Mouse (Mus musculus): Measurements from ENCODE around the gene Zfp866. TPM values are rescaled to one million over a fixed set of nuclear protein-coding genes. Genes with fewer than 3 reads are reported as not detected.
A peak's percentile ranks its signal among the peaks of the same experiment; 100 is the strongest.

Zfp866 gene
- total RNA-seq, 2 experiments from 2014 or later, result 37.1 to 37.3 TPM

DNA sequence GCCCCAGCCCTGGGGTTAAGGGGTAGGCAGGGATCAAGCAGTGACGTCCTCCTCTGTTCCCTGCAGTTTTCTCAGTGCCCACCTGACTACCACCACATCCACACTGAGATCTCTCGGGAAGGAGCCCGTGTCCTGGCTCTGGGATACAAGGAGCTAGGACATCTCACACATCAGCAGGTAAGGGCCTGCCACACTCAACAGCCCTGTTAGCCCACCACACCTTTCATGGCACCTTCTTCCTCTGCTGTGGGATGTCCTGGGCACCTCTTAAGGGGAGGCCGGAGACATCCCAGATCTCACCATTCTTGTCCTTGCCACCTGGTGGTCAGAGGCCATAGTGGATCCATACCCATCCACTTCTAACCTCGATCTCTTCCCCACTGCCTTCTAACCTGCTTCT lies 9.0 kb upstream of the Zfp866 start:
- no peak for ATAC-seq (replicated peaks; ENCODE audit: low FRiP score, poor library complexity, severe bottlenecking)

DNA sequence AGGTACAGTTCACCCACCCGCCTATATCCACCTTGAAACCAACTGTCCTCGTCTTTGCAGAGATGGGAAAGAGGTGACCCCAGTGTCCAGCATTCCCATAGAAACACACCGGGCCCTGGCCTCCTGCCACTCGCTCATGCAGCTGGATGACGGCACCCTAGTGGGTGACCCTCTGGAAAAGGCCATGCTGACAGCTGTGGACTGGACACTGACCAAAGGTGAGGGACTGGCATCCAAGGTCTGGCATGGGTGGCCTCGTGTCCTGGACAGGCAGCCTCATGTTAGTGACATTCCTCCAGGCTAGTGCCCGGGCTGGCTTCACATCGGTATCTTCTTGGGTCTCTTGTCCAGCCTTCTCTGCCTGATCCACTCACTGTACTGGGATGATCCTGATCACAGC lies 8.3 kb upstream of the Zfp866 start:
- no peak for ATAC-seq (replicated peaks; ENCODE audit: low FRiP score, poor library complexity, severe bottlenecking)

DNA sequence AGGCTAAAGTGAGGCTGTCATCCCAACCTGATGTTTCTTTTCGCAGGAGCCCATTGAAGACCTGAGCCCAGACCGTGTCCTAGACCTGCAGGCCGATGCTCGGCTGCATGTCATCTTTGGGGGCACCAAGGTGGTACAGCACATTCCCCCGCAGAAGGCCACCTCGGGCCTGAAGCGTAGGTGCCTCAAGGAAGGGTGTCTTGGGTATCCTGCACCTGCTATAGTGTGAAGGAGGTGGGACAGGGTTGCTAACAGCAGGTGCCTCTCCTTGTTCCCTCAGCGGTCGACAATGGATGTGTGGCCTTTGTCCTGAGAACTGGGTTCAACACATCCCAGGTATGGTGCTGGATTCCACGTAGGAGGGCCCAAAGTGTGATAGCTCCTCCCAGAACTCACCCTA lies 6.7 kb upstream of the Zfp866 start:
- no peak for ATAC-seq (replicated peaks; ENCODE audit: low FRiP score, poor library complexity, severe bottlenecking)

DNA sequence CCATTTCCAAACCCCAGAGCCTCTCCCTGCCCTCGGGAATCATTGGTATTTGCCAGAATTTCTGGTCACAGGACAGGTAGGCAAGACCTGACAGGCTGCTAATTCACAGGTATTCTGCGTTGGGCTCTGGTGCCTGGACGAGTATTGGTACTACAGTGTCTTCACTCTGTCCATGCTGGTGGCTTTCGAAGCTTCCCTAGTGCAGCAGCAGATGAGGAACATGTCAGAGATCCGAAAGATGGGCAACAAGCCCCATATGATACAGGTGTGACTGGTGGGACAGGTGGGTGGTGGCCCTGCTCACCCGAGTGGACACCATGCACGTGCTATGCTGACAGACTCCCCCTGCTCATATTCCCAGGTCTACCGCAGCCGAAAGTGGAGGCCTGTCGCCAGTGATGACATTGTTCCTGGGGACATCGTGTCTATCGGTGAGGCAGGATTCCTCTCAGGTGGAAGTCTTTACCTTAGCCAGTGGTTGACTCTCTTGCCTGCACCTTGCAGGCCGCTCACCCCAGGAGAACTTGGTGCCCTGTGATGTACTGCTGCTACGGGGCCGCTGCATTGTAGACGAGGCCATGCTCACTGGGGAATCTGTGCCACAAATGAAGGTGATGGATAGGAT lies 5.9 kb upstream of the Zfp866 start:
- no peak for ATAC-seq (replicated peaks; ENCODE audit: low FRiP score, poor library complexity, severe bottlenecking)

DNA sequence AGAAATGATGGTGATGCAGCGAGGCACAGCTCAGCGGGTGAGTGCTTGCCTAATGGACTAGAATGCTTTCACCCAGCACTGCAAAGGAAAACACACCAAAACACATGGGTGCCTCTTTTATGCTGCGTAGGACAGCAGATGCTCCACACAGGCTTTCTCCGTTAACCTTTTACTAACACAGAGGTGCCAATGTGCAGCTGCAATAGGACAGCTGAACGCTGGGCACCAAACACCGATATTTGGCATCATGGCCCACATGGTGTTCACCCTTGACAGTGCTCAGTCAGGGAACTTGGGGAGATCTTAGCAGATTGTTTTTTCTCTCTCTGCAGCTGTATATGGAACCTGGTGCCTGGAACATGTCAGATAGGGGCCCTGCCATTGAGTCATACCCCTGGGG lies 3.9 kb upstream of the Zfp866 start:
- no peak for ATAC-seq (replicated peaks; ENCODE audit: low FRiP score, poor library complexity, severe bottlenecking)

DNA sequence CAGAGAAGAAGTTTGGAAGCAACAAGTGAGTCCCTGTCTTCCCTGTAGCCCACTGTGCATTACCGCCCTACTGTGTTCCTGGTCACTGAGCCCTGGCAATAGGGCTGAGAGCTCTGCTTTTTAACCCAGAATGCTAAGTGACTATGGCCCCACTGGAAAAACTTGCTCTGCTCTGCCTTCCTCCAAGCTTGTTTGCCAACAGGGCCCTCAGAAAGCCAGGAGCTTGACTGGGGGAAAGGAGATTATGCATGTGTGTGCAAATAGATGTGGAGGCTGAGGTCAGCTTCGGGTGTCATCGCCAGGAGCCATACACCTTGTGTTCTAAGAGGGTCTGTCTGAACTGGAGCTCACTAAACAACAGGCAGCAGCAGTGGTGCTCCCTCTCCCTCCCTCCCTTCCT lies 3.1 kb upstream of the Zfp866 start:
- ATAC-seq (replicated peaks; ENCODE audit: low FRiP score, poor library complexity, severe bottlenecking), result no peak

DNA sequence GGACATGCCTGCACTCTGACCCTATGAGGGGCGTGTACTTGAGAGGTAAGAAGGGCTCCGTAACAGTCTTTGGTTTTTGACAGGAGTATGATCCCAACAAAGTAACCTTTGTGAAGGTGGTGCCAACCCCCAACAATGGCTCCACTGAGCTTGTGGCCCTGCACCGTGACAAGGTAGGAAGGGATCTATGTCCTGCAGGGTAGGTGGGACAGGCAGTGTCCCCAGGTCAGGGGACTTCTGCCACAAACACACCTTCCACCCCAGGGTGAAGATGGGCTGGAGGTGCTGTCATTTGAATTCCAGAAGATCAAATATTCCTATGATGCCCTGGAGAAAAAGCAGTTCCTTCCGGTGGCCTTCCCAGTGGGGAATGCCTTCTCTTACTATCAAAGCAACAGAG lies 2.7 kb upstream of the Zfp866 start:
- no peak for ATAC-seq (replicated peaks; ENCODE audit: low FRiP score, poor library complexity, severe bottlenecking)

DNA sequence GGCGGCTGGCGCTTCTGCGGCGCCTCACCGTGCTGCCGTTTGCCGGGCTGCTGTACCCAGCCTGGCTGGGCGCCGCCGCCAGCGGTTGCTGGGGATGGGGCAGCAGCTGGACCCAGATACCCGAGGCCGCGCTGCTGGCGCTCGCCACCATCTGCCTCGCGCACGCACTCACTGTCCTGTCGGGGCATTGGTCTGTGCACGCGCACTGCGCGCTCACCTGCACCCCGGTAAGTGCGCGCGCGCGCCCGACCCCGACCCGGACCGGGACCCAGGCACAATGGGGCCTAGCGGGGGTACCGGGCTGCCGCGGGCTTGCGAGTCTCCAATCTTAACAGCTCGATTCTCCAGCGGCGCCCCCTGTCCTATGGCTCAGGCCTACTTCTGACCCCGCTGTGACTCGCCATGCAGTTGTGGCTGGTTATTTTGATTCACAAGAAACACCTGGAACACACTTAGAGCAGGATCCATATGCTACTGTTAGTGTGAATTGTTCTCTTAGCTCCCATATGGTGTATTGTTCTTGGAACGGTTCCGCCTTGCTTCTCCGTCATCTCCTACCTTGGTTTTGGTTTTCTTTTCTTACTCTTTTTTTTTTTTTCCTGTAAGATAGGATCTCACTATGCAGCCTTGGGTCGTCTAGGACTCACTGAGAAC lies 564 bp upstream of the Zfp866 start:
- ATAC-seq (replicated peaks; ENCODE audit: low FRiP score, poor library complexity, severe bottlenecking), result no peak

DNA sequence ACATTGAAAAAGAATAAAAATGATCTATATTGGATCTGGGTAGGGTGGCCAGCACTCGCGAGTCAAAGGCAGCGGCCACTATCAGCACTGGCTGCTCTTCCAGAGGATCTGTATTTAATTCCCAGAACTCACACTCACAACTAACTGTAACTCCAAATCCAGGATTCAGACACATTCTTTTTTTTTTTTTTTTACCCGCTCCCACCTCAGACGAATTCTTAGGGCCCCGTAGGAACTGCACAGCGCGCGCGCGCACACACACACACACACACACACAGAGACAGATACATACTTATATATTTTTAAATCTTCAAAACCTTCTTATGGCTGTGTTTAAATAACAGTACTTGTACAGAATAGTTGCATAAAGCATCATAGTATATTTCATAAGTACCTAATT lies 614 bp downstream of the Zfp866 start:
- ATAC-seq (replicated peaks; ENCODE audit: low FRiP score, poor library complexity, severe bottlenecking), result peak; percentile 32

DNA sequence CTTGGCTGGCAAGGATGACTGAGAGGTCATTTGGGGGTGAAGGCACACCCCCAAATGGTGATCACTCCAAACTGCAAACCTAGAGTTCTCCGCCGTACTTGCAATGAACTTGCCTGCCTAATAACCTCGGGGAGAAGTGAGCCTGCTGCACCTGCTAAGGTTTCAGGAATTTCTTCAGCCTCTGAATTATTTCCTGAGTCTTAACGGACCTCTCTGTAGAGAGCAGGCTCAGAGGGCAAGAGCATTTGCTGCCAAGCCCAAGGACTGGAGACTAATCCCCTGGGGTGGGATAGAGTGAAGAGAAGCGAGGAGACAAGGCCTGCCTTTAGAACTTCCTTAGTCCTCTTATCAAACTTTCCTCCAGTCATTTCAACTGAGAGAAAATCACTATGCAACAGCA lies 1.2 kb downstream of the Zfp866 start:
- no peak for ATAC-seq (replicated peaks; ENCODE audit: low FRiP score, poor library complexity, severe bottlenecking)

DNA sequence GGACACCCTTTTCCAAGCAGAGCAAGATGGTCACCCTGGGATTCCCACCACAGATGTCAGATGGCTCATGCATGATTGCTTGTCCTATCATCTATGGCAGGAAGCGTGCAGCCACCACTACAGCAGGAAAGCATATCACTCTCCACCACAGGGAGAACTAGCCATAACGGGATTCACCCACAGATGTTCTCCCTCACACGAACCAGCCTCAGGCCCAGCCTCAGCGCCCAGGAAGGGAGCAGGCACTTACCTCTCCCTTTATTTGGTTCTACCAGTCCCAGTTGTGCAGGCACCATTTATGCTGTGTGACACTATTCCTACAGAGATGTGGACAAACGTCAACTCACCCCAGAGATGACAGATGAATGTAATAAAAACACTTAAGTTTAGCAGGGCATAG lies 1.9 kb downstream of the Zfp866 start:
- ATAC-seq (replicated peaks; ENCODE audit: low FRiP score, poor library complexity, severe bottlenecking), result no peak

DNA sequence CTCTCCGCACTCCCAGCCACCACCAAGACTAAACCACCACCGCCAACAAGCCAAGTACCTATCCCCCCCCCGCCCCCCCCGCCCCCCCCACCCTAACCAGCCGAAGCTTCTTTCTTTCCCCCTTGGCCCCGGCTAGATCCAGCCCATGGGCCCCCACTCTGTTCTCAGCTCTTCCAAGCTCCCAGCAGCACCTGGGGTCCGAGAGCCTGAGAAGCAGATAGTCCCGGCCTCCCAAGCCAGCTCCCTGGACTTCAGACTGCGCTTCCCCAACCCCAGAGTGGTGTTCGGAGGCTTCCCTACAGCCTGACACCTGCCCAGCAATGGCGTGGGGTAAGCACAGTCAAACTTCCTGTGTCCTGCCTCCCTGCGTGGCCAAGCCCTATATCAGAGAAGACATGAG lies 13.9 kb downstream of the Zfp866 start:
- no peak for ATAC-seq (replicated peaks; ENCODE audit: low FRiP score, poor library complexity, severe bottlenecking)

DNA sequence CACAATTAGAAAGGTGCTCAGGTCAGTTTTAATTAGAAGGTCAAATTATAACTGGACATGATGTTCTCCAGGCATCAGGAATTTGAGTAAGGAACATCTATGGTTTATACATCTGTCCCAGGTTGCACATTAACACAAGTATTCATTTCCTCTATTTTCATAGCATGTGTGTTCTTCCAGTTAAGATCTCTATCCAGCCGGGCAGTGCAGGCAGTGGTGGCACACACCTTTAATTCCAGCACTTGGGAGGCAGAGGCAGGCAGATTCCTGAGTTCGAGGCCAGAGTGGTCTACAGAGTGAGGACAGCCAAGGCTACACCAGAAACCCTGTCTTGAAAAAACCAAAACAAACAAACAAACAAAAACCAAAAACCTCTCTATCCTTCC lies 15.8 kb downstream of the Zfp866 start:
- peak; percentile 28; the same call in 1 of the 2 replicates for ATAC-seq (replicated peaks; ENCODE audit: low FRiP score, poor library complexity, severe bottlenecking)

DNA sequence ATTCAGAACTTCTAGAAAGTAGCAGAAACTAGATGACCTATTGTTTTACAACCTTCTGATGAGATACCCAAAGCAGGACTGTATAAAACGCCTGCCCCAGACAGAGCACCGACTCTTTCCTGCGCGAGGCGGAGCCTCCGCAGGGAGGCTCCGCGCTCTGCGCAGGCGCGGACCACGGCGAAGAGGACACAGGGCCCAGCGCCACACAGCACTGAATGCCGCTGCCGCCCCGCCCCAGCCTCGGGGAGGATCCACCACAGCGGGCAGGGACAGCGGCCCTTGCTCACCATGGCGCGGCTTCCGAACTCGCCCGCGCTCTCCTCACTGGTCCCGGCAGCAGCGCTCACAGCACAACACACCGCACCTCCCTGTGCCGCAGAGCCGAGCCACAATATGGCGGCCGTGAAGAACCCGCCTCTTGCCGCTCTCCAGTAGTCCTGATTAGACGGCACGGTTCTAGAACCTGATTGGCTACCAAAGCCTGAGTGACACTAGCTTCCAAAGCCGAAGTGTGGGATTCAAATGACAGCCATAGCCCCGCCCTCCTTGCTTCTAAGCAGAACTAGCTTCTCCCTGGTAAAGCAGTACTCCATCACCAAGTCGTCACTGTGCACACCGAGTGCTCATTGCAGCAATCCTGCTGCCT lies 16.4 kb downstream of the Zfp866 start, which contains the start of gene Gm20422:
TSS of gene Gm20422 (minus strand) at position 384 of the 646 bp plus-strand sequence.
- peak; percentile 98 for ATAC-seq (replicated peaks; ENCODE audit: low FRiP score, poor library complexity, severe bottlenecking)

DNA sequence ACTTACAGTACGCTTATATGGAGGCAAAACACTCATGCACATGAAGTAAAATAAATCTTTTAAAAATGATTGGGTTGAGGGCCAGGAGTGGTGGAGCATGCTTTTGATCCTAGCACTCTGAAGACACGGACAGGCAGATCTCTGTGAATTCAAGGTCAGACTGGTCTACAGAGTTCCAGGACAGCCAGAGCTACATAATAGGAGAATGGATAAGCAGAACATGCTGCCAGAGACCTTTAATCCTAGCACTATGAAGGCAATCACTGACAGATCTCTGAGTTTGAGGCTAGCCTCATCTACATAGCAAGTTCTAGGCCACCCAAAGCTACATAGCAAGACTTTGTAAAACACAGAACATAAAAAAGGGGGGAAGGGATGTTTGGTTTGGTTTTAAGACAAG lies 18.9 kb downstream of the Zfp866 start:
- ATAC-seq (replicated peaks; ENCODE audit: low FRiP score, poor library complexity, severe bottlenecking), result no peak

DNA sequence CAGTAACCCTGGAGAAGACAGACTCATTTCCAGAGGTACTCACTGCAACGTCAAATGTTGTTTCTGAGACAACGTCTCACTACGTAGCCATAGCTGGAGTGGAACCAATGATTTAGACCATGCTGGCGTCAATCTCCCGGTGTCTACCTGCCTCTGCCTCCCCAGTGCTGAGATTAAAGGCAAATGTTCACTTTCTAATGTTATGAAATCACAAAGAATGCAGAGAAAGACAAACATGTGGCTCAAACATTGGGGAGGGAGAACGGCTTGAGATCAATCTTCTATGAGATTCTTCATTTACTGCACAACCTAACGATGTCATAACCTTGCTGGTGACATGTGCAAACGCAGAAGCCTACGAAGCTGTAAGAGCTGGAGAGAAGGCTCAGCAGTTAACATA lies 19.8 kb downstream of the Zfp866 start:
- ATAC-seq (replicated peaks; ENCODE audit: low FRiP score, poor library complexity, severe bottlenecking), result no peak

DNA sequence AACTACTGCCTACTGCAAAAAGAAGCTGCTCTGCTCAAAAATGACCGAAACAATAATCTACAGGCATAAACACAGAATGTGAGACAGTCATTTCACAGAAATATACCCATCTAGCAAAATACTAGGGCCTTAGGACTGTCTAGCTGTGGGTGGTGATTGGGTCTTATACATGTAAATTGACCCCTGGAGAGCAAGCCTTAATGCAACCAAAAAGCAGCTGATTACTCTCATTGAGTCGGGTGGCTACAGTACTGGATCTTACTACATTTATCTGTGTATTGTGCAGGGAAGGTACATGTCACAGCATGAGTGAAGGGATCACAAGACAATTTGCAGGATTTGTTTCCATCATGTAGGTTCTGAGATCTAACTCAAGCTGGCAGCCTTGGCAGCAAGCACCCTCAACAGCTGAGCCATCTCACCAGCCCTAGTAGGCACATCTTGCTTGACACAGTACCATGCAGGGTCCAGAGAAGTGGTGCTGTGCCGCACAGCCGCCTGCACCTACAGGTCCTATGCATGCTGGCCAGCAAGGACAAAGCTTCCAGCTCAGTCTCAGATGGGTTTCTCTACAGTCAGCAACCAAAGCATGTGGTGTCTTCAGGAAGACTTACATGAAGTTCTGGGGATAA lies 29.0 kb downstream of the Zfp866 start:
- no peak for ATAC-seq (replicated peaks; ENCODE audit: low FRiP score, poor library complexity, severe bottlenecking)

DNA sequence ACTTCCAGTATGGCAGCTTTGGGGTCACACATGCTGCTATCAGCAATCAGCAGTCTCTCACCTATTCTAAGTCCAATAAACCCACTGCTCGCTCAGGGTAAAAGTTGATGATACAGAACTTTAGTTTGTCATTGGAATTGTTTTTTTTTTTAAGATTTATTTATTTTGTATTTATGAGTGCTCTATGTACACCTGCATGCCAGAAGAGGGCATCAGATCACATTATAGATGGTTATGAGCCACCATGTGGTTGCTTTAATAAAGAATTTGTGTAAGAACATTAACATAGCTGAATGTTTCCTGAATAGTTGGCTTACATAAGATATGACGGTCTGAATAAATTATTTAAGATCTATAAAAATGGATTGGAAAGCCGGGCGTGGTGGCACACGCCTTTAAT lies 32.7 kb downstream of the Zfp866 start:
- ATAC-seq (replicated peaks; ENCODE audit: low FRiP score, poor library complexity, severe bottlenecking), result no peak

DNA sequence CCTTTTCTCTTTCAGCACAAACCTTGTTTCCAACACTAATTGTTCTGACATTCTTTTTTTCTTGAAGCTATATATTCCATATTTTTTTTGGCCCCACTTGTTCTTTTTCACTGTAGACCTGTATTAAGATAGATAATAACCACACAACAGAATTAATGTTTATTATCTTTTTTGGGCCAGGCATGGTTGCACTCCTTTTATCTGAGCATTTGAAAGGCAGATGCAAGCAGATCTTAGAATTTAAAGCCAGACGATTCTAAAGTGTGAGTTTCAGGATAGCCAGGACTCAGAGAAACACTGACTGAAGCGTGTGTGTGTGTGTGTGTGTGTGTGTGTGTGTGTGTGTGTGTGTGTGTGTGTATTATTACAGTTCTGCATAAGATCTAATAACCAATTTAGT lies 38.5 kb downstream of the Zfp866 start:
- no peak for ATAC-seq (replicated peaks; ENCODE audit: low FRiP score, poor library complexity, severe bottlenecking)

DNA sequence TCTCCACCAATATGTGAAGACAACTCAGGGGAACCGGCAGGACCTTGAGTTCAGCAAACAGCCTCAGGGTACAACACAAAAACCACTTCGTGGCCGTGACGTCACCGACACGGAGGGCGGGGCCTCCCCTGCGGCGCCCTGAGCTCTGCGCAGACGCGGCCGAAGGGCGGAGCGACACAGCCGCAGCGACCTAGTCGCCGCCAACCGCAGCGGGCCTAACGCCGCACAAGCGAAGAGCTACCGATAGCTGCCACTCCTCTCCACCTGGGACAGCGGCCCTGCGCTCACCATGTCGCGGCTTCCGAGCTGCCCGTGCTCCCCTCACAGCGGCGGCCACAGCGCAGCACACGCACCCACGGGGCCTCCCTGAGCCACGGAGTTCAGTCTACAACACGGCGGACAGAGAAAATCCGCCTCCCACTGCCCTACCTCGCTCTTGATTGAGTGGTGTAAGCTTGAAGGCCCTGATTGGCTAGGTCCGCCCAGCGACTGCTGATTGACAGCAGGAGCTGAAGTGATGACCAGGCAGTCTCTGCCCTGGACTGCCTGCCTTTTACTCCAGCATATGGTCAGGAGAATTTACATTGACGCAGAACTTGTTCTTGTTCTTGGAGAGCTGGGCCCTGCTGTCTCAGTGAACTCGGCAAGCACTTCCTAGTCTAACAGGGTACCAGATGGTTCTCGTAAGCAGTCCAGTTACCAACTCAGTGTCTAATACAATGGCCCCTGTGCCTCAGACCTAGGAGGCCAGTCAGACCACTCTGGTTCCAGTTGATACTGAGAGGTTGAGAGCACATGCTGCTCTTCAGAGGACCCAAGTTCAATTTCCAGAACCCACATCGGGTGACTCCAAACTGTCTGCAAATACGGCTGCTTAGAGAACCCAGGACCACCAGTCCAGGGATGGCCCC lies 41.2 kb downstream of the Zfp866 start, which contains the start of gene Zfp963:
TSS of gene Zfp963 (minus strand) at position 427 of the 911 bp plus-strand sequence.
- ATAC-seq (replicated peaks; ENCODE audit: low FRiP score, poor library complexity, severe bottlenecking), result peak; percentile 91
